Mouse (Mus musculus) lung, adult 2 months (tissue): ENCODE data around the gene Mtm1.

Experiments used
- CTCF ChIP-seq: fragments of 200-500 bp; IDR thresholded peaks from 2 replicates; pipeline ENCODE4 v1.5.1; 2011; ENCODE audit warnings: mild to moderate bottlenecking, low read length, control low read depth; ENCODE audit not compliant: insufficient read depth
- POLR2A ChIP-seq: fragments of 200-500 bp; IDR thresholded peaks from 2 replicates; pipeline ENCODE4 v1.6.1; 2011; ENCODE audit warnings: low read depth, mild to moderate bottlenecking, control low read depth, low read length, borderline replicate concordance; ENCODE audit errors: extremely low read depth

GRCm38 (mm10) chrX:71206595-71206994 lies 4.0 kb upstream of the Mtm1 start:
- TF ChIP-seq CTCF = no peak
- TF ChIP-seq POLR2A = no peak
